ENCODE assay signal across 16 mouse cellular contexts in genomic region chr6:93957172-93957571, GRCm38 (mm10).
DNase-seq lines count a peak whose midpoint lies in the region; ATAC-seq lines count a peak whose summit lies in the region.
"Had no signal": no experiment of that assay in that cellular context is flagged by ENCODE, and none has a peak within 500 bp of the region (broad histone marks: within the 10 kb centered on the region; RNA-seq: fewer than 3 reads in every experiment).

No protein-coding gene starts in this region.

- peaks cover 13% of the 10 kb centered on the region; the same call in 1 of the 2 replicates for H3K4me1 ChIP-seq in hindbrain, embryonic 14.5 days (replicated peaks; ENCODE audit: control insufficient read depth, insufficient read depth, low read length)

- H3K36me3 ChIP-seq in hindbrain, embryonic 14.5 days (replicated peaks; ENCODE audit: control insufficient read depth, insufficient read depth) = no peaks in the 10 kb centered on the region

- no peak overlapping the region for H3K27ac ChIP-seq in hindbrain, embryonic 14.5 days
- H3K27ac ChIP-seq: stomach, postnatal 0 days had no signal

- no peaks in the 10 kb centered on the region for H3K27me3 ChIP-seq in hindbrain, embryonic 14.5 days (ENCODE audit: control insufficient read depth, insufficient read depth, low read length)
- H3K27me3 ChIP-seq: CH12.LX had no signal

- no peak overlapping the region for H3K9ac ChIP-seq in hindbrain, embryonic 14.5 days
- H3K9ac ChIP-seq: lung, embryonic 14.5 days had no signal

- DNase-seq in heart, adult 11 months = peak; percentile 88
- DNase-seq in heart, adult 9 months (ENCODE audit: low spot score in 2 of 2) = no peak
- DNase-seq in right cerebral cortex, adult 18-20 months = peak; percentile 19
- DNase-seq in right cerebral cortex, adult 2 months (ENCODE audit: low spot score in 2 of 2) = no peak
- DNase-seq in hindbrain, embryonic 14.5 days (ENCODE audit: low spot score) = peak; percentile 26
- DNase-seq in c-Kit-positive CD71-positive TER-119-positive erythroid progenitor cells, embryonic 14.5 days (ENCODE audit: low spot score) = no peak
- DNase-seq in urinary bladder, postnatal 10 days (ENCODE audit: low spot score) = no peak
- DNase-seq: gastrocnemius, postnatal 36 days; heart, postnatal 36 days; kidney, postnatal 14 days; lung, embryonic 14.5 days; right cerebral cortex, postnatal 4 days had no signal

- H3K9me3 ChIP-seq in hindbrain, embryonic 14.5 days (ENCODE audit: control insufficient read depth, low read length) = no peaks in the 10 kb centered on the region

- no peak overlapping the region for H3K4me3 ChIP-seq in hindbrain, embryonic 14.5 days (replicated peaks; ENCODE audit: low read length)
- H3K4me3 ChIP-seq: myocyte had no signal

- H3K4me2 ChIP-seq in hindbrain, embryonic 14.5 days (replicated peaks) = no peak overlapping the region
- H3K4me2 ChIP-seq: lung, embryonic 14.5 days had no signal

- no peak for ATAC-seq in hindbrain, embryonic 14.5 days (ENCODE audit: low FRiP score)
- ATAC-seq in megakaryocyte, adult 5-6 weeks (ENCODE audit: poor library complexity, severe bottlenecking) = no peak

- WGBS in hindbrain, embryonic 14.5 days = 11% methylated on average over 2 of the region's 2 CpGs

Comparison
In these comparisons a context has a peak if more than half of its experiments do, and no peak if none do; other contexts are left out.
1. DNase-seq: peak in heart, adult 11 months (single experiment), right cerebral cortex, adult 18-20 months (single experiment) and hindbrain, embryonic 14.5 days (single experiment); none in heart, adult 9 months (0 of 2), right cerebral cortex, adult 2 months (0 of 2), c-Kit-positive CD71-positive TER-119-positive erythroid progenitor cells, embryonic 14.5 days (single experiment) and urinary bladder, postnatal 10 days (single experiment).